In genomic region chr15:96077756-96078155, GRCm38 (mm10) we compare ENCODE assay signal across 15 mouse cellular contexts.
"Had no signal": no experiment of that assay in that cellular context is flagged by ENCODE, and none has a peak within 500 bp of the region (broad histone marks: within the 10 kb centered on the region; RNA-seq: fewer than 3 reads in every experiment).

No protein-coding gene starts in this region.

- H3K4me3 ChIP-seq: limb, embryonic 15.5 days; liver, embryonic 13.5 days; lung, embryonic 15.5 days; midbrain, embryonic 12.5 days; myocyte; neural tube, embryonic 15.5 days had no signal

- ATAC-seq: liver, postnatal 0 days had no signal

- H3K36me3 ChIP-seq: limb, embryonic 15.5 days; liver, embryonic 13.5 days; lung, embryonic 15.5 days; midbrain, embryonic 12.5 days; neural tube, embryonic 15.5 days had no signal

- DNase-seq: kidney, postnatal 36 days; layer of hippocampus, adult 9-11 months; layer of hippocampus, postnatal 36 days; liver, embryonic 13.5 days; liver, postnatal 0 days; lung, postnatal 14 days; right cerebral cortex, postnatal 4 days; spleen, adult 18-20 months; thymus, postnatal 4 days had no signal

- H3K9ac ChIP-seq: limb, embryonic 15.5 days; liver, embryonic 13.5 days; liver, postnatal 0 days; lung, embryonic 15.5 days; midbrain, embryonic 12.5 days; neural tube, embryonic 15.5 days had no signal

- H3K4me2 ChIP-seq: limb, embryonic 15.5 days; liver, embryonic 13.5 days; lung, embryonic 15.5 days; midbrain, embryonic 12.5 days; neural tube, embryonic 15.5 days had no signal

- H3K4me1 ChIP-seq: liver, embryonic 13.5 days; lung, embryonic 15.5 days; midbrain, embryonic 12.5 days; neural tube, embryonic 15.5 days had no signal

- H3K9me3 ChIP-seq: limb, embryonic 15.5 days; liver, embryonic 13.5 days; lung, embryonic 15.5 days; midbrain, embryonic 12.5 days; neural tube, embryonic 15.5 days had no signal

- H3K27me3 ChIP-seq: limb, embryonic 15.5 days; liver, embryonic 13.5 days; lung, embryonic 15.5 days; midbrain, embryonic 12.5 days; neural tube, embryonic 15.5 days had no signal

- H3K27ac ChIP-seq: kidney, postnatal 0 days; limb, embryonic 15.5 days; liver, embryonic 13.5 days; midbrain, embryonic 12.5 days; neural tube, embryonic 15.5 days had no signal
